Mouse (Mus musculus): ENCODE results near the gene Vamp2. TPM values are rescaled to one million over a fixed set of nuclear protein-coding genes. Genes with fewer than 3 reads are reported as not detected.

The Vamp2 gene
- polyA plus RNA-seq, 1 experiment from 2014 or later: 282 TPM

DNA sequence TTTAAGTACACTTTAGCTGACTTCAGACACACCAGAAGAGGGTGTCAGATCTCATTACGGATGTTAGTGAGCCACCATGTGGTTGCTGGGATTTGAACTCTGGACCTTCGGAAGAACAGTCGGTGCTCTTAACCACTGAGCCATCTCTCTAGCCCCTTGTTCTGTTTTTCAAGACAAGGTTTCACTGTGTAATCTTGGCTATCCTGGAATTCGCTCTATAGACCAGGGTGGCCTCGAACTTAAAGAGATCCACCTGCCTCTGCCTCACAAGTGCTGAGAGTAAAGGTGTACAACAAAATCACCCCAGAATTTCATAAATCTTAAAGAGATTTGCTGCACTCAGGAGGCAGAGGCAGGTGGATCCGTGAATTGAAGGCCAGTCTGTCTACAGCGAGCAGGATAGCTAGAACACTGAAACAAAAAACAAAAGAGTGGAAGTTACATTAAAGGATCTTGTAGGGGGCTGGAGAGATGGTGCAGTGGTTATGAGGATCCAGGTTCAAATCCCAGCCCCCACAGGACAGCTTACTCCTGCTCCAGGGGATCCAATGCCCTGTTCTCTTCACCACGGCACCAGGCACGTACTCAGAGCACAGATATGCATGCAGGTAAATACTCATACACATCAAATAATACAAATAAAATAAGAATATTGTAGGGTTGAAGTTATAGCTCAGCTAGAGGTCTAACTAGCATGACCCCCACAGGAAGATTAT, 12.4 kb upstream of the Vamp2 start:
- no peak overlapping the region for H3K27ac ChIP-seq (replicated peaks)
- no peaks in the 10 kb centered on the region for H3K36me3 ChIP-seq
- H3K27me3 ChIP-seq: no peaks in the 10 kb centered on the region
- H3K4me2 ChIP-seq: no peak overlapping the region
- no peak for ATAC-seq (ENCODE audit: low read depth)
- H3K9ac ChIP-seq: no peak overlapping the region
- WGBS: 48% methylated on average over 9 of the region's 9 CpGs
- H3K4me3 ChIP-seq: no peak overlapping the region
- H3K4me1 ChIP-seq (replicated peaks): peaks cover 37% of the 10 kb centered on the region
- H3K9me3 ChIP-seq: no peaks in the 10 kb centered on the region

DNA sequence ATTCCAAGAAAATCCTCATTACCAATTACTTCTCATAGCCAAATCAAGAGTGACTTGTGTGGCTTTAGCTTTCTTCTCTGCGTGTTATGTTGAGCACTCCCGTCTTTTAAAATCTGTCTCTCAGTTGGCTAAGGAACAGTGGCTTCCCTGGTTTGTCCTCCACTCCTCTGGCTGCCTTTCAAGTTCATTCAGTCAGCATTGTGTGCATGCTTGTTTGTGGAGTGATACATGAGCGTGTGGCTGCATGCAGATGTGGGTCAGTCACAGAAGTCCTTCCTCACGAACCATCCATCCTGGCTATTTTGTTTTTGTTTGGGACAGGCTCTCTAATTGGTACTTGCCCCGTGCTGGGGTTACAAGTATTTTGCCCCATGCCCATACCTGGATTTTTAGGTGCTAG, 11.7 kb upstream of the Vamp2 start:
- Histone ChIP-seq H3K27me3 (no peaks in the 10 kb centered on the region), H3K9me3 (no peaks in the 10 kb centered on the region), H3K36me3 (no peaks in the 10 kb centered on the region), H3K27ac (replicated peaks) (no peak overlapping the region), H3K9ac (no peak overlapping the region), H3K4me2 (no peak overlapping the region), H3K4me1 (replicated peaks) (peaks cover 31% of the 10 kb centered on the region), H3K4me3 (no peak overlapping the region)
- no peak for ATAC-seq (ENCODE audit: low read depth)
- WGBS: 57% methylated on average over 5 of the region's 5 CpGs

DNA sequence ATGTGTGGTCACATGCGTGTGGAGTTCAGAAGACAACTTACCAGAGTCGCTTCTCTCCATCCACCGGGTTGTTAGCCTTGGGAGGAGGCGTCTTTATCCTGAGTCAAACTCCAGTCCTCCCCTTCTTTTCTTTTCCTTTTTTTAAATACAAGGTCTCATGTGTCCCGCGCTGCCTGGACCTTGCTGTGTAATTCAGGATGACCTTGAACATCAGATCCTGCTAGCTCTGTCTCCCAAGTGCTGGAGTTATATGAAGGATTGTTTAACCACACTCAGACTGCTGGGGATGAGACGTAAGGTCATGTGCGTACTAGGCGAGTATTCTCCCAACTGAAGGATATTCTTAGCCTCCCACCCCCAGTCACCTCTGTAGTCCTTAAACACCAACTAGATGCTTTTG, 11.0 kb upstream of the Vamp2 start:
- WGBS: 90% methylated on average over 9 of the region's 9 CpGs
- Histone ChIP-seq H3K27me3 (no peaks in the 10 kb centered on the region), H3K9me3 (no peaks in the 10 kb centered on the region), H3K9ac (no peak overlapping the region), H3K4me3 (no peak overlapping the region), H3K4me1 (replicated peaks) (peaks cover 23% of the 10 kb centered on the region), H3K36me3 (no peaks in the 10 kb centered on the region), H3K27ac (replicated peaks) (no peak overlapping the region), H3K4me2 (no peak overlapping the region)
- ATAC-seq (ENCODE audit: low read depth): no peak

DNA sequence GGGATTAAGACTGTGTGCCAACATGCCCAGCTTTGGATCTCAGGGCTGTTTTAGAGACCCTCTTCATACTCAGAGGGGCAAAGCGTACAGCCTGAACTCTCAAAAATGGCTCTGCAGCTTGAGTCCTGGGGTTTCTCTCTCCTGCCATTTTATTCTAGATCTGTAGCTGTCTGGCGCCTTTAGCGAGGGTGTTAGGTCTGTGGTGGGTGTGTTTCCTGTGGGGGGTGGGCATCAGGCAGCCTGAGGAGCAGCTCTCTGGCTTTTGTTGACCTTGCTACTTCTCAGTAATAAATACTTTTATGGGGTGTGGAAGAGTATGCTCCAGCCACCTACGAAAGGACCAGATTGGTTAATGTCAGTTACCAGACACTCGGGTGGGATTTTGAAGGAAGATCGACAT, 10.2 kb upstream of the Vamp2 start:
- Histone ChIP-seq H3K27me3 (no peaks in the 10 kb centered on the region), H3K27ac (replicated peaks) (no peak overlapping the region), H3K36me3 (no peaks in the 10 kb centered on the region), H3K4me1 (replicated peaks) (peaks cover 19% of the 10 kb centered on the region), H3K9ac (no peak overlapping the region), H3K9me3 (no peaks in the 10 kb centered on the region), H3K4me2 (no peak overlapping the region), H3K4me3 (no peak overlapping the region)
- 75% methylated on average over 6 of the region's 6 CpGs for WGBS
- ATAC-seq (ENCODE audit: low read depth): no peak

DNA sequence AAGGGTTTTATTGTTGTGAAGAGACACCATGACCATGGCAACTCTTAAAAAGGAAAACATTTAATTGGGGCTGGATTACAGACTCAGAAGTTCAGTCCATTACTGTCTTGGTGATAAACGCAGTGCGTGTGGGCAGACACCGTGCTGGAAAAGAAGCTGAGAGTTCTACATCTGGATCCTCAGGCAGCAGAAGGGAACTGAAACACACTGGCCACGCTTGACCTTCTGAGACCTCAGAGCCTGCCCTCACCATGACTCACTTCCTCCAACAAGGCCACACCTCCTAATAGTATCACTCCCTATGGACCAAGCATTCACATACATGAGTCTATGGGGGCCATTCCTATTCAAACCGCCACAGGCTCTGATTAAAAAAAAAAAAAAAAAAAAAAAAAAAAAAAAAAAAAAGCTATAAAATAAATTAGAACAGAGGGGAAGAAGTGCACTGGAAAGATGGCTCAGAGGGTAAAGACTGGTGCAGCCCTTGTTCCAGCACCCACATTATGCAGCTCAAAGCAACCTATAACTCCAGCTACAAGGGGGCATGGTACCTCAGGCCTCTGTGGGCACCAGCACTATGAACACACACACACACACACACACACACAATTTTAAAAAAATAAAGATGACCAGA, 9.4 kb upstream of the Vamp2 start:
- no peaks in the 10 kb centered on the region for H3K27me3 ChIP-seq
- H3K27ac ChIP-seq (replicated peaks): no peak overlapping the region
- H3K9ac ChIP-seq: no peak overlapping the region
- peaks cover 13% of the 10 kb centered on the region for H3K4me1 ChIP-seq (replicated peaks)
- H3K4me2 ChIP-seq: no peak overlapping the region
- 65% methylated on average over 5 of the region's 5 CpGs for WGBS
- H3K36me3 ChIP-seq: no peaks in the 10 kb centered on the region
- no peak overlapping the region for H3K4me3 ChIP-seq
- no peaks in the 10 kb centered on the region for H3K9me3 ChIP-seq
- no peak for ATAC-seq (ENCODE audit: low read depth)

DNA sequence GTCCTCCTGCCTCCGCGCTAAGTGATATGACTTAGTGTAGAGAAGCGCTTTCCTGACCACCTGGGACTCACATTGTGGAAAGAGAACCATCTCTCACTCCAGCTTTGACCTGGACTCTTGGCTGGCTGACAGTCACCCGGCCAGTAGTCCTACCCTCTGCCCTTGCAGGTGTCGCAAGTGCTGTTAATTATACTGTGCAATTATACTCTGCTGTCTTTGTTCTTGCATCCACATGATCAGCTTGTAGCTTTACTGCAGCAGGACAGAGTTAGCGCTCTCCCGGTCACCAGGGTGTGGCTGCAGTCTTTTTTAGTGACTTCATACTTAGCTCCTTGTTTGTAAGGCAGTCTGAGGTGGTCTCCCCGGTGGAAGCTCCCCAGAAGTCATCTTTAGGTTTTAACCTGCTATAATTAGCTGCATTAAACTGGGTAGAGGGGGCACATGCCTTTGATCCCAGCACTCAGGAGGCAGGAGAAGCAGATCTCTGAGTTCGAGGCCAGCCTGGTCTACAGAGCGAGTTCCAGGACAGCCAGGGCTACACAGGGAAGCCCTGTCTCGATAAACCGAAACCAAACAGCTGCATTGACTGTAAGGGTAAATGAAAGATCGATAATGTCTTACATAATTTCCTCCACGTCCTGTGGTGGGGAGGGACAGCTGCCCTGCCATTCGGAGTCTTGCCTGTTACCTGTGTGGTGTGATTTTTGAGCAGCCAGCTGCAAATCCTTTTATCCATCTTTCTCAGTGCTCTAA, 8.0 kb upstream of the Vamp2 start:
- Histone ChIP-seq H3K9ac (peak overlapping the region; percentile 5; the same call in 1 of the 2 replicates), H3K9me3 (no peaks in the 10 kb centered on the region), H3K4me2 (no peak overlapping the region), H3K27me3 (no peaks in the 10 kb centered on the region), H3K4me1 (replicated peaks) (0 out of 2 replicates have a peak, but pooled peaks cover 4% of the 10 kb centered on the region), H3K4me3 (no peak overlapping the region), H3K27ac (replicated peaks) (no peak overlapping the region), H3K36me3 (no peaks in the 10 kb centered on the region)
- 76% methylated on average over 15 of the region's 15 CpGs for WGBS
- ATAC-seq (ENCODE audit: low read depth): no peak

DNA sequence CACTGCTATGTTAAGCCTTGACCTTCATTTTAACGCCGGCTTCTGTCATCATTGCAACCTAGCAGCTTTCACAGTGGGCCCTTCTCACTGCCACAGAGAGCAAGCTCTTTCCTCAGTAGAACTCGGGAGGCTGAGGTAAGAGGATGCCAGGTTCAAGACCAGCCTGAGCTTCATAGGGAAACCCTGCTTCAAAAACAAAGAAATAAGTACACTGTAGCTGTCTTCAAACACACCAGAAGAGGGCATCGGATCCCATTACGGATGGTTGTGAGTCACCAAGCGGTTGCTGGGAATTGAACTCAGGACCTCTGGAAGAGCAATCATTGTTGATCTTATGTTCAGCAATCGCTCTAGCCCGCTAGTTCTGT, 7.5 kb upstream of the Vamp2 start:
- Histone ChIP-seq H3K36me3 (no peaks in the 10 kb centered on the region), H3K4me2 (no peak overlapping the region), H3K9me3 (no peaks in the 10 kb centered on the region), H3K4me1 (replicated peaks) (0 out of 2 replicates have a peak, but pooled peaks cover 4% of the 10 kb centered on the region), H3K4me3 (no peak overlapping the region), H3K27me3 (no peaks in the 10 kb centered on the region), H3K27ac (replicated peaks) (no peak overlapping the region), H3K9ac (no peak overlapping the region)
- WGBS: 87% methylated on average over 8 of the region's 8 CpGs
- no peak for ATAC-seq (ENCODE audit: low read depth)

DNA sequence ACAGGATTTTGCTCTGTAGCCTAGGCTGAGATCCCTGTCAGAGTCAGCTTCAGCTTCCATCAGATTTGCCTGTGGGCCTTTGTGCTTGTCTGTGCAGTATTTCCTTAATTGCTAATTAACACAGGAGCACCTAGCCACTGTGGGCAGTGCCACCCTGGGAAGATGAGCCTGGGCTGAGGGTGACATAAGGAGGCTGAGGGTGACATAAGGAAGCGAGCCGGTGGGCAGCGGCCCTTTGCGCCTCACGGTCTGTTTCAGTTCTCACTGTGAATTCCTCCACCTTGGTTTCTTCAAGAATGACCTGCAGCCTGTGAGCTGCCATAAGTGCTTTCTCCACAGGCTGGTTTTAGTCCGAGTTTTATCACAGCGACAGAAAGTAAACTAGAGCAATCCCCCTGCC, 6.7 kb upstream of the Vamp2 start:
- H3K27ac ChIP-seq (replicated peaks): no peak overlapping the region
- 85% methylated on average over 7 of the region's 7 CpGs for whole genome bisulfite sequencing
- H3K4me1 ChIP-seq (replicated peaks): no peaks in the 10 kb centered on the region
- H3K36me3 ChIP-seq: no peaks in the 10 kb centered on the region
- H3K9ac ChIP-seq: no peak overlapping the region
- no peak overlapping the region for H3K4me3 ChIP-seq
- H3K9me3 ChIP-seq: no peaks in the 10 kb centered on the region
- no peaks in the 10 kb centered on the region for H3K27me3 ChIP-seq
- no peak for ATAC-seq (ENCODE audit: low read depth)
- no peak overlapping the region for H3K4me2 ChIP-seq

DNA sequence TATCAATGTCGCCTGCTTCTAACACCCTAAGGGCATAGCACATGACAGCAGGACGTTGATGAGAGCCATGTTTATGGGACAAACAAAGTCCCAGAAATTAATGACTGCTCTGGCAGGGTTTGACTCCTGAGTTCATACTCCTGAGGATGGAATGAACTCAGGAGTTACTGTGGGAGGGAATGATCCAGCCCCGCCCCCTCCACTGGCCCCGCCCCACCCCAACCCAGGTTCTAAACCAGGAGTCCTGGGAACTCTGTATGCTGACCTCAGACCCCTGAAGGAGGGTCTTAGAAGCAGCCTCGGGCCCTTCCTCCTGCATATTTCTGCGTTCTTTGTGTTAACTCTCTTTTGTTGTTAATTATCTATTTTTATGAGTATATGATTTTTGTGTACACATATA, 2.7 kb upstream of the Vamp2 start:
- Histone ChIP-seq H3K4me1 (replicated peaks) (peaks cover 29% of the 10 kb centered on the region), H3K4me2 (no peak overlapping the region), H3K27me3 (no peaks in the 10 kb centered on the region), H3K9ac (no peak overlapping the region), H3K9me3 (no peaks in the 10 kb centered on the region), H3K4me3 (no peak overlapping the region), H3K27ac (replicated peaks) (no peak overlapping the region), H3K36me3 (peaks cover 11% of the 10 kb centered on the region)
- no peak for ATAC-seq (ENCODE audit: low read depth)
- WGBS: 64% methylated on average over 6 of the region's 6 CpGs

DNA sequence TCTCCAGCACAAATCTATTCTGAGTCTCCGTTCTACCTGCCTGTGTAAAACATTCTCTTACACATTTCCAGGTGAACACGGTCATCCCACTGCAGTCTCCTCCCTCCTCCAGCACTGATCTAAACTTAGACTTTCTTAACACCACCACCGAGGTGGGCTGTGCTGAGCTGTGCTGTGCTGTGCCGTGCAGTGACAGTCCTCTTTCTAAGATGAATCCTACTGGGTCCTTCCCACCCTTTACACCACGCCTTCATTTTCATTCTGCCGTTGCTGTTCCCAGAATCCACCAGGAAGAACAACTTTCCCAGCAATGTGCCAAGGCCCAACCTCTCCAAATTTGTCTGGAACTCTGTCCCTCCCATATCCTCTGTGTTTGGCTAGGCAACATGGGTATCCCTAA, 1.9 kb upstream of the Vamp2 start:
- Histone ChIP-seq H3K9ac (0 out of 2 replicates have a peak overlapping the region, but pooled peaks have one; percentile 8), H3K4me1 (replicated peaks) (peaks cover 37% of the 10 kb centered on the region), H3K4me2 (no peak overlapping the region), H3K27me3 (no peaks in the 10 kb centered on the region), H3K9me3 (no peaks in the 10 kb centered on the region), H3K4me3 (no peak overlapping the region), H3K36me3 (peaks cover 18% of the 10 kb centered on the region), H3K27ac (replicated peaks) (peak overlapping the region; percentile 97; the same call in 1 of the 2 replicates)
- WGBS: 60% methylated on average over 6 of the region's 6 CpGs
- no peak for ATAC-seq (ENCODE audit: low read depth)

DNA sequence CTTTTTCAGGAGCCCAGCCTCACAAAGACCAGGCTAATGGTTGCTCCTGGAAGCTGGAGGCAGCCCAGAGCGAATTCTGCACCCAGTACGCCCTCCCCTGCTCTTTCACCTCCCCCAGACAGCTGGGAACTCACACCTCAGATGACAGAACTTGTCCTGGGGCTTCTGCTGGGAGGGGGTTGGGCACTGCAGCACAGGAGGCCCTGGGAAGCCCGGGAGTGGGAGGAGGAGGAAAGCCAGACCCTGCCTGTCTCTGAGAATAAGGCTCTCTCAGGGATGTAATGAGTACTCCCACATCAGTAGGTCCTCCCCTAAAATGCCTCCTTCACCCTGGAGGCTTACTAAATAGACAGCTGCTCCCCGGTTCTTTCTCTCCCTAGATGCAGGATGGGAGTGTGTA, 1.2 kb upstream of the Vamp2 start:
- H3K9ac ChIP-seq: 0 out of 2 replicates have a peak overlapping the region, but pooled peaks have one; percentile 32
- H3K4me2 ChIP-seq: no peak overlapping the region
- peaks cover 25% of the 10 kb centered on the region for H3K36me3 ChIP-seq
- no peak overlapping the region for H3K4me3 ChIP-seq
- H3K27me3 ChIP-seq: no peaks in the 10 kb centered on the region
- no peak for ATAC-seq (ENCODE audit: low read depth)
- 34% methylated on average over 4 of the region's 4 CpGs for WGBS
- no peaks in the 10 kb centered on the region for H3K9me3 ChIP-seq
- peaks cover 44% of the 10 kb centered on the region for H3K4me1 ChIP-seq (replicated peaks)
- peak overlapping the region; percentile 97 for H3K27ac ChIP-seq (replicated peaks)

DNA sequence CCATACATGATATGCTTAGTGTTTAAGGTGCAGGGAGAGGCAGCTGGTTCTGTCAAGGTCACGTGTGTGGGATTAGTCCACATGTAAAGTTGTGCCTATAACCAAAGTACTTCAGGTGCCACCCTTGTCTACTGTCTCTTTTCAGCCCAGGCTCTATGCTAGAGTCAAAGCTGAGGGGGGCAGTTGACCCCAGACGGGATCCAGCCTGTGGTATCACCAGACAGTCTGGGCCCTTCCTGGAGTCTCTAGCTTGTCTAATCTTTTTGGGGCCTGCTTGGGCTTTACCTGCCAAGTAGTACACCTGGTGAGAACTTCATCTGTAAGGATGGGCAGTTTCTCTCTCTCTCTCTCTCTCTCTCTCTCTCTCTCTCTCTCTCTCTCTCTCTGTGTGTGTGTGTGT, 693 bp upstream of the Vamp2 start:
- Histone ChIP-seq H3K9ac (peak overlapping the region; percentile 100), H3K4me3 (peak overlapping the region; percentile 98), H3K4me1 (replicated peaks) (peaks cover 44% of the 10 kb centered on the region), H3K9me3 (no peaks in the 10 kb centered on the region), H3K27ac (replicated peaks) (peak overlapping the region; percentile 97), H3K4me2 (peak overlapping the region; percentile 98), H3K36me3 (peaks cover 28% of the 10 kb centered on the region), H3K27me3 (no peaks in the 10 kb centered on the region)
- no peak for ATAC-seq (ENCODE audit: low read depth)
- 63% methylated on average over 2 of the region's 2 CpGs for whole genome bisulfite sequencing

Data from neural tube, embryonic 13.5 days (tissue).